Mouse (Mus musculus): ENCODE data around the gene Uroc1.

DNA sequence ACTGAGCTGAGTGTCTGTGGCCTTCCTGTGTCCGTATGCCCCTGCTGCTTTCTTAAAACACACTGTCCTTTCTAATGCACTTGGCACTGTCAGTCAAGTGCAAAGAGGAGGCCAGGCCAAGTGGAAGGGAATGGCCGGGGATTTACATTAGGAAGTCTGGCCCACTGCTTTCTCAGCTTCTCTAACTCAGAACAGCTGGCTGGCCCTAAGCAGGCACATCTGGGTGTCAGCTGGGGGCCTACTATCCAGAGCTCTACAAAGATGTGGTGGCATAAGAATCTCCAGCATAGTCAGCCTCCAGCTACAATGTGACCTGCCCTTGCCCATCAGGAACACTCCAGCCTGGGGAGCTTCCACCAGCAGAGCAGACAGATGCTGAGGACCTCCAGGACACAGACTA is 16.9 kb downstream of the Uroc1 start:
- TF ChIP-seq CTCF (IDR thresholded peaks at IDR 0.05; ENCODE audit: control insufficient read depth, insufficient read depth, insufficient replicate concordance, low read depth, low read length) = no peak
- TF ChIP-seq POLR2A (IDR thresholded peaks at IDR 0.05; ENCODE audit: control insufficient read depth, low read depth, low read length) = no peak

Measured in testis, adult 2 months (tissue).